12 mouse cellular contexts compared by ENCODE assay signal in genomic region chr3:79517884-79518591, GRCm38 (mm10). TPM values are rescaled to one million over a fixed set of nuclear protein-coding genes. Genes with fewer than 3 reads are reported as not detected.
DNase-seq lines count a peak whose midpoint lies in the region; ATAC-seq and TF ChIP-seq lines count a peak whose summit lies in the region.
"Had no signal": no experiment of that assay in that cellular context is flagged by ENCODE, and none has a peak within 500 bp of the region (broad histone marks: within the 10 kb centered on the region; RNA-seq: fewer than 3 reads in every experiment).

No protein-coding gene starts in this region.

- peaks cover 8% of the 10 kb centered on the region; the same call in 1 of the 2 replicates for H3K36me3 ChIP-seq in hindbrain, embryonic 14.5 days (replicated peaks; ENCODE audit: control insufficient read depth, insufficient read depth)
- H3K36me3 ChIP-seq in midbrain, postnatal 0 days (ENCODE audit: insufficient read depth, low read length): peaks cover 3% of the 10 kb centered on the region; the same call in 1 of the 2 replicates
- H3K36me3 ChIP-seq in limb, embryonic 10.5 days: no peaks in the 10 kb centered on the region

- peak overlapping the region; percentile 16; the same call in 1 of the 2 replicates for H3K27ac ChIP-seq in hindbrain, embryonic 14.5 days
- H3K27ac ChIP-seq in midbrain, postnatal 0 days (ENCODE audit: low read depth, low read length): no peak overlapping the region
- H3K27ac ChIP-seq in limb, embryonic 10.5 days: no peak overlapping the region

- H3K4me3 ChIP-seq in hindbrain, embryonic 14.5 days (replicated peaks; ENCODE audit: low read length): no peak overlapping the region
- H3K4me3 ChIP-seq in midbrain, postnatal 0 days (ENCODE audit: low read depth, low read length): no peak overlapping the region
- H3K4me3 ChIP-seq in limb, embryonic 10.5 days: no peak overlapping the region
- H3K4me3 ChIP-seq: embryonic facial prominence, embryonic 12.5 days; liver, embryonic 12.5 days had no signal

- WGBS in hindbrain, embryonic 14.5 days: 58% methylated on average over 17 of the region's 17 CpGs
- 46% methylated on average over 17 of the region's 17 CpGs for WGBS in midbrain, postnatal 0 days
- 66% methylated on average over 17 of the region's 17 CpGs for WGBS in limb, embryonic 10.5 days

- TF ChIP-seq CTCF in midbrain, postnatal 0 days (IDR thresholded peaks at IDR 0.05): no peak

- no peaks in the 10 kb centered on the region for H3K27me3 ChIP-seq in hindbrain, embryonic 14.5 days (ENCODE audit: control insufficient read depth, insufficient read depth, low read length)
- no peaks in the 10 kb centered on the region for H3K27me3 ChIP-seq in midbrain, postnatal 0 days (ENCODE audit: insufficient read depth, low read length)
- no peaks in the 10 kb centered on the region for H3K27me3 ChIP-seq in limb, embryonic 10.5 days (ENCODE audit: low read depth, poor library complexity, severe bottlenecking)
- H3K27me3 ChIP-seq: embryonic facial prominence, embryonic 12.5 days; liver, embryonic 12.5 days had no signal

- H3K9me3 ChIP-seq in hindbrain, embryonic 14.5 days (ENCODE audit: control insufficient read depth, low read length): no peaks in the 10 kb centered on the region
- no peaks in the 10 kb centered on the region for H3K9me3 ChIP-seq in midbrain, postnatal 0 days (ENCODE audit: low read length)
- H3K9me3 ChIP-seq in limb, embryonic 10.5 days (replicated peaks): no peaks in the 10 kb centered on the region
- H3K9me3 ChIP-seq: embryonic facial prominence, embryonic 12.5 days; liver, embryonic 12.5 days had no signal

- DNase-seq in left cerebral cortex, postnatal 4 days: peak; percentile 54
- no peak for DNase-seq in left cerebral cortex, postnatal 14 days (ENCODE audit: low spot score in 2 of 2)
- peak; percentile 74 to 80 for DNase-seq in cerebellum, postnatal 25 days
- no peak for DNase-seq in hindbrain, embryonic 14.5 days (ENCODE audit: low spot score)
- peak; percentile 43 for DNase-seq in midbrain, postnatal 0 days (ENCODE audit: low spot score)
- DNase-seq in urinary bladder, postnatal 4 days (ENCODE audit: low spot score in 2 of 2): no peak
- no peak for DNase-seq in B cell, adult 2 months
- no peak for DNase-seq in limb, embryonic 10.5 days (ENCODE audit: low spot score)
- DNase-seq: adrenal gland, postnatal 10 days; kidney, postnatal 25 days had no signal

- intact Hi-C loops in left cerebral cortex, postnatal 4 days (cut with DNase I): loop anchor here (10.0 kb wide), 1 partner anchor 47 kb away; the partner anchor contains the start of gene Fnip2
- intact Hi-C loops in left cerebral cortex, postnatal 14 days (cut with DNase I): loop anchor here (1.0 kb wide), 1 partner anchor 49 kb away; the partner anchor contains the start of gene Fnip2

- no peak overlapping the region for H3K4me2 ChIP-seq in hindbrain, embryonic 14.5 days (replicated peaks)
- 0 out of 2 replicates have a peak overlapping the region, but pooled peaks have one; percentile 13 for H3K4me2 ChIP-seq in midbrain, postnatal 0 days (ENCODE audit: low read depth, low read length, poor library complexity, severe bottlenecking)
- H3K4me2 ChIP-seq: embryonic facial prominence, embryonic 12.5 days; liver, embryonic 12.5 days had no signal

- 0 out of 2 replicates have a peak, but pooled peaks have one; percentile 42 for ATAC-seq in hindbrain, embryonic 14.5 days (ENCODE audit: low FRiP score)
- no peak for ATAC-seq in midbrain, postnatal 0 days (ENCODE audit: low FRiP score)

- peaks cover 19% of the 10 kb centered on the region for H3K4me1 ChIP-seq in hindbrain, embryonic 14.5 days (replicated peaks; ENCODE audit: control insufficient read depth, insufficient read depth, low read length)
- H3K4me1 ChIP-seq in midbrain, postnatal 0 days (ENCODE audit: insufficient read depth, low read length): 0 out of 2 replicates have a peak, but pooled peaks cover 3% of the 10 kb centered on the region
- peaks cover 30% of the 10 kb centered on the region for H3K4me1 ChIP-seq in limb, embryonic 10.5 days

- peak overlapping the region; percentile 17; the same call in 1 of the 2 replicates for H3K9ac ChIP-seq in hindbrain, embryonic 14.5 days
- H3K9ac ChIP-seq in midbrain, postnatal 0 days (replicated peaks; ENCODE audit: low read length, poor library complexity, severe bottlenecking): no peak overlapping the region
- H3K9ac ChIP-seq: embryonic facial prominence, embryonic 12.5 days; liver, embryonic 12.5 days had no signal

RNA-seq across cellular contexts. Expression of gene Fnip2, which starts 49.6 kb away (rescaled TPM):
- 10 to 100 TPM; 42.9 to 46.9 TPM for total RNA-seq in left cerebral cortex, postnatal 4 days (2021)
- 10 to 100 TPM; 16.5 to 20.9 TPM for total RNA-seq in left cerebral cortex, postnatal 14 days (2021)
- polyA plus RNA-seq in hindbrain, embryonic 14.5 days (2014; fragmentation: Nextera tagmentation; extraction: Ambion mirVana): 5.9 and 9.9 TPM in 2 replicates
- 30.3 and 35.7 TPM in 2 replicates for total RNA-seq in midbrain, postnatal 0 days (2014; rRNA removed)
- polyA plus RNA-seq in midbrain, postnatal 0 days (2015; fragmentation: Nextera tagmentation; extraction: Ambion mirVana): 5.2 and 6.9 TPM in 2 replicates
- polyA plus RNA-seq in limb, embryonic 10.5 days (2016; fragmentation: Nextera tagmentation; extraction: Ambion mirVana): 5.2 and 5.7 TPM in 2 replicates

Comparison
In these comparisons a context has a peak if more than half of its experiments do, and no peak if none do; other contexts are left out.
1. DNase-seq: peak in left cerebral cortex, postnatal 4 days (single experiment), cerebellum, postnatal 25 days (2 of 2) and midbrain, postnatal 0 days (single experiment); none in left cerebral cortex, postnatal 14 days (0 of 2), hindbrain, embryonic 14.5 days (single experiment), urinary bladder, postnatal 4 days (0 of 2), B cell, adult 2 months (0 of 2) and limb, embryonic 10.5 days (single experiment).